Comparison of ENCODE assay signal across 35 mouse cellular contexts in the genomic region with DNA sequence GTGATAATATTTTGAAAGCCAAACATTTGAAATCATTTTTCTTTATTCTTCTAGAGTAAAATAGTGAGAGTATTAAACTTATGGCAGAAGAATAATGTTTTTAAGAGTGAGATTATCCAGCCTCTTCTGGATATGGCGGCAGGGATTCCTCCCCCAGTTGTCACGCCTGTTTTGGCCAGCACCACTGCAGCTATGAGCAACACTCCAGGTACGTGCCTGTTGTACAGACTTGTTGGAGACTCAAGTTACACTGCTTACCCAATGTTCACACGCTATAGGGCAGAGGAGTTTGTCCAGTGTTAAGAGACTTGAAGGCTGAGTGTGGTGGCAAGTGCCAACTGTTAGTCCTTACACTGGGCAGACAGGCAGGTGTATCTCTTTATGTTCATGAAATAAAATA. TPM values are rescaled to one million over a fixed set of nuclear protein-coding genes. Genes with fewer than 3 reads are reported as not detected.
DNase-seq lines count a peak whose midpoint lies in the region; ATAC-seq and TF ChIP-seq lines count a peak whose summit lies in the region.
"Had no signal": no experiment of that assay in that cellular context is flagged by ENCODE, and none has a peak within 500 bp of the region (broad histone marks: within the 10 kb centered on the region; RNA-seq: fewer than 3 reads in every experiment).

No protein-coding gene starts in this region.

- no peak overlapping the region for H3K27ac ChIP-seq in lung, postnatal 0 days (ENCODE audit: low read length)
- no peak overlapping the region for H3K27ac ChIP-seq in midbrain, embryonic 15.5 days
- H3K27ac ChIP-seq: embryonic facial prominence, embryonic 13.5 days; forebrain, embryonic 12.5 days; hindbrain, embryonic 13.5 days; liver, embryonic 14.5 days; lung, embryonic 15.5 days; midbrain, embryonic 12.5 days; neural tube, embryonic 13.5 days had no signal

- peak; percentile 50 for DNase-seq in gastrocnemius, adult 18-20 months (ENCODE audit: low spot score)
- DNase-seq in gastrocnemius, postnatal 10 days: no peak
- DNase-seq in lung, postnatal 0 days (ENCODE audit: low spot score): peak; percentile 71
- no peak for DNase-seq in lung, adult 2 months
- DNase-seq in gastrocnemius, postnatal 14 days: peak; percentile 5
- DNase-seq in lung, postnatal 36 days: peak; percentile 48
- DNase-seq in right cerebral cortex, adult 18-20 months: no peak
- DNase-seq: adrenal gland, postnatal 14 days; cerebellum, adult 11 months; cerebellum, adult 9-10 months; cerebellum, postnatal 36 days; embryo, embryonic 11 days; forebrain, postnatal 0 days; heart, adult 18-20 months; heart, postnatal 4 days; kidney, adult 8-10 months; kidney, postnatal 10 days; layer of hippocampus, adult 9-11 months; liver; right cerebral cortex, postnatal 25 days; spleen, adult 18-20 months; thymus, adult 18-20 months; thymus, postnatal 4 days had no signal

- WGBS in lung, postnatal 0 days: 65% methylated on average over 4 of the region's 4 CpGs
- WGBS in lung, adult 2 months: 66% methylated on average over 4 of the region's 4 CpGs
- WGBS in midbrain, embryonic 15.5 days: 95% methylated on average over 4 of the region's 4 CpGs

- no peak for TF ChIP-seq EP300 in lung, postnatal 0 days (IDR thresholded peaks at IDR 0.05)

- intact Hi-C loops in gastrocnemius, postnatal 14 days (cut with DNase I; ENCODE audit: low total_unique reads): no loop called here

- H3K4me2 ChIP-seq in lung, postnatal 0 days (replicated peaks; ENCODE audit: low read depth, low read length): no peak overlapping the region
- no peak overlapping the region for H3K4me2 ChIP-seq in midbrain, embryonic 15.5 days
- H3K4me2 ChIP-seq: embryonic facial prominence, embryonic 13.5 days; forebrain, embryonic 12.5 days; heart, embryonic 12.5 days; hindbrain, embryonic 13.5 days; lung, embryonic 15.5 days; midbrain, embryonic 12.5 days; neural tube, embryonic 13.5 days had no signal

- H3K36me3 ChIP-seq in lung, postnatal 0 days (ENCODE audit: insufficient read depth, low read length): peaks cover 12% of the 10 kb centered on the region; the same call in 1 of the 2 replicates
- peaks cover 20% of the 10 kb centered on the region for H3K36me3 ChIP-seq in midbrain, embryonic 15.5 days (replicated peaks)

- no peak for TF ChIP-seq POLR2A in lung, adult 2 months (IDR thresholded peaks at IDR 0.05; ENCODE audit: borderline replicate concordance, extremely low read depth, low read depth, low read length)

- H3K9me3 ChIP-seq in lung, postnatal 0 days (ENCODE audit: low read length): no peaks in the 10 kb centered on the region
- H3K9me3 ChIP-seq in midbrain, embryonic 15.5 days: no peaks in the 10 kb centered on the region
- H3K9me3 ChIP-seq: embryonic facial prominence, embryonic 13.5 days; forebrain, embryonic 12.5 days; G1E; heart, embryonic 12.5 days; hindbrain, embryonic 13.5 days; lung, embryonic 15.5 days; megakaryocyte, embryonic 14.5 days; midbrain, embryonic 12.5 days; neural tube, embryonic 13.5 days had no signal

- H3K4me1 ChIP-seq in lung, postnatal 0 days (ENCODE audit: insufficient read depth, low read depth, low read length): no peaks in the 10 kb centered on the region
- no peaks in the 10 kb centered on the region for H3K4me1 ChIP-seq in lung, adult 2 months (ENCODE audit: control insufficient read depth, insufficient read depth, low read length)
- no peaks in the 10 kb centered on the region for H3K4me1 ChIP-seq in midbrain, embryonic 15.5 days
- H3K4me1 ChIP-seq: embryonic facial prominence, embryonic 13.5 days; forebrain, embryonic 12.5 days; heart, embryonic 12.5 days; hindbrain, embryonic 13.5 days; lung, embryonic 15.5 days; midbrain, embryonic 12.5 days; neural tube, embryonic 13.5 days had no signal

- H3K27me3 ChIP-seq in lung, postnatal 0 days (replicated peaks; ENCODE audit: insufficient read depth, low read length): no peaks in the 10 kb centered on the region
- no peaks in the 10 kb centered on the region for H3K27me3 ChIP-seq in midbrain, embryonic 15.5 days (replicated peaks)
- H3K27me3 ChIP-seq: embryonic facial prominence, embryonic 13.5 days; forebrain, embryonic 12.5 days; heart, embryonic 12.5 days; hindbrain, embryonic 13.5 days; lung, embryonic 15.5 days; megakaryocyte, embryonic 14.5 days; midbrain, embryonic 12.5 days; neural tube, embryonic 13.5 days had no signal

- peak; percentile 92 for ATAC-seq in lung, postnatal 0 days
- ATAC-seq in midbrain, embryonic 15.5 days (replicated peaks): no peak
- ATAC-seq: forebrain, postnatal 0 days had no signal

- H3K9ac ChIP-seq in lung, postnatal 0 days (replicated peaks; ENCODE audit: low read depth): no peak overlapping the region
- H3K9ac ChIP-seq in midbrain, embryonic 15.5 days: no peak overlapping the region
- H3K9ac ChIP-seq: embryonic facial prominence, embryonic 13.5 days; forebrain, embryonic 12.5 days; forebrain, postnatal 0 days; heart, embryonic 12.5 days; hindbrain, embryonic 13.5 days; liver, embryonic 14.5 days; lung, embryonic 15.5 days; midbrain, embryonic 12.5 days; neural tube, embryonic 13.5 days had no signal

- TF ChIP-seq CTCF in lung, postnatal 0 days (IDR thresholded peaks at IDR 0.05): no peak
- TF ChIP-seq CTCF in lung, adult 2 months (IDR thresholded peaks at IDR 0.05; ENCODE audit: insufficient read depth, low read length): no peak

- no peak overlapping the region for H3K4me3 ChIP-seq in lung, postnatal 0 days (ENCODE audit: low read depth, low read length)
- no peak overlapping the region for H3K4me3 ChIP-seq in lung, adult 2 months (replicated peaks; ENCODE audit: extremely low read depth, low read depth, low read length)
- no peak overlapping the region for H3K4me3 ChIP-seq in midbrain, embryonic 15.5 days
- H3K4me3 ChIP-seq: embryonic facial prominence, embryonic 13.5 days; erythroblast, embryonic 14.5 days; forebrain, embryonic 12.5 days; heart, embryonic 12.5 days; hindbrain, embryonic 13.5 days; lung, embryonic 15.5 days; megakaryocyte, embryonic 14.5 days; midbrain, embryonic 12.5 days; neural tube, embryonic 13.5 days had no signal

RNA-seq across cellular contexts. Expression of gene Scaf8, which starts 48.1 kb away (rescaled TPM):
- 10 to 100 TPM; 22.4 to 22.9 TPM for total RNA-seq in gastrocnemius, adult 18-20 months (2021)
- total RNA-seq in gastrocnemius, postnatal 10 days (2021): 10 to 100 TPM; 26.9 to 38.5 TPM
- 9.8 and 11.7 TPM in 2 replicates for polyA plus RNA-seq in lung, postnatal 0 days (2015; fragmentation: Nextera tagmentation; extraction: Ambion mirVana)
- polyA plus RNA-seq in lung, adult 2 months (2012; rRNA removed): 23.4 and 24.6 TPM in 2 replicates
- 10 to 100 TPM; 22.5 to 25.8 TPM for total RNA-seq in gastrocnemius, postnatal 14 days (2021)
- polyA plus RNA-seq in midbrain, embryonic 15.5 days (2015; fragmentation: Nextera tagmentation; extraction: Ambion mirVana): 16.9 and 18.4 TPM in 2 replicates

Comparison
In these comparisons a context has a peak if more than half of its experiments do, and no peak if none do; other contexts are left out.
1. DNase-seq: peak in gastrocnemius, adult 18-20 months (single experiment), lung, postnatal 0 days (single experiment), gastrocnemius, postnatal 14 days (single experiment) and lung, postnatal 36 days (single experiment); none in gastrocnemius, postnatal 10 days (single experiment), lung, adult 2 months (single experiment) and right cerebral cortex, adult 18-20 months (single experiment).